Mouse (Mus musculus) adipocyte (in vitro differentiated cells): ENCODE results near the gene Cox20.
"Not testable (repeated sequence)": the region's sequence is repeated elsewhere in the genome, so short reads cannot be mapped to it uniquely, and the experiment has no call there.

ENCODE experiments used
- DNase-seq: peaks from one replicate; pipeline ENCODE4 v3.0.0-alpha.2; 2016; ENCODE audit warnings: low spot score

Gene Cox20

GRCm38 (mm10) chr1:178318389-178319184, at the start of gene Cox20:
Cox20 (plus strand) TSS chr1:178319130.
- peak; percentile 96 for DNase-seq

DNA sequence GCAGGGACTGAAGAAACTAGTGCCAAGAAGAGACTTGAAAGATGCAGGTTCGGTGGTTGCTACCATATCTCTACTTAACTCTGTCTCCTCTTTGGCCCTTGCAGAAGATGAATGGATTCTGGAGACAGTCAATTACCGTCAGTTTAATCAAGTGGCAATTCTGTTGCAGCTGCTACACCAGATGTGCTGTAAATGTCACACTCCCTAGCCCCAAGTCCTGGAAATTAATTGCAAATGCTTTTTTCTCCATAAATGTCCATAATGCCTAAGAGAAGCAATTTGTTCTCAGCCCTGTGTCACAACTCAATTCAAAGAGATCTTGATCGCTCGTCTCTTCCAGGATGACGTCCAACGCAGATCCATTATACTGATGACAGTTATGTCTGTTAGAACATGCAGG, 48.3 kb upstream of the Cox20 start:
- no peak for DNase-seq

DNA sequence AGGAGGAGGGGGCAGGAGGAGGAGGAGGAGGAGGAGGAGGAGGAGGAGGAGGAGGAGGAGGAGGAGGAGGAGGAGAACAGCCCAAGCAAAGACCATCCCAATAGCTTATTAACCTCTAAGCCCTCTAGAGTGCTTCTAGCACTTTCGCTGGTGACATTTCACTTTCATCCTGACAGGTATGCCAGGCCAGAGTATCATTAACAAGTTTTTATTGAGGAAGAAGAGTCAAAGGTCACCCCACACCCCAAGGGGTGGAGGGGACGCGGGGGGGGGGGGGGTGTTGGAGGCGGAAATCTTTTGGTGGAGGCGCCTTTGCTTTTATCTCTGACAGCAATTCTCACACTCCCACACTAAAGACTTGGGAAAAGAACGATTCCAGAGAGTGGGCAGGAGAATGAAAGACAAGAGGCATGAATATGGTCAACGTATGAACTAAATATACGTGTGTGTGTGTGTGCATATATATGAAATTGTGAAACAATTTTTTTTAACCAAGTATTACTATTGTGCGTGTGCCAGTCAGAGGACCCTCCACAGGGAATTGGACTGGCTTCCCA, 43.7 kb upstream of the Cox20 start:
- no peak for DNase-seq

- no peak for DNase-seq
Measured at GRCm38 (mm10) chr1:178275738-178276053, 43.2 kb upstream of the Cox20 start.

DNA sequence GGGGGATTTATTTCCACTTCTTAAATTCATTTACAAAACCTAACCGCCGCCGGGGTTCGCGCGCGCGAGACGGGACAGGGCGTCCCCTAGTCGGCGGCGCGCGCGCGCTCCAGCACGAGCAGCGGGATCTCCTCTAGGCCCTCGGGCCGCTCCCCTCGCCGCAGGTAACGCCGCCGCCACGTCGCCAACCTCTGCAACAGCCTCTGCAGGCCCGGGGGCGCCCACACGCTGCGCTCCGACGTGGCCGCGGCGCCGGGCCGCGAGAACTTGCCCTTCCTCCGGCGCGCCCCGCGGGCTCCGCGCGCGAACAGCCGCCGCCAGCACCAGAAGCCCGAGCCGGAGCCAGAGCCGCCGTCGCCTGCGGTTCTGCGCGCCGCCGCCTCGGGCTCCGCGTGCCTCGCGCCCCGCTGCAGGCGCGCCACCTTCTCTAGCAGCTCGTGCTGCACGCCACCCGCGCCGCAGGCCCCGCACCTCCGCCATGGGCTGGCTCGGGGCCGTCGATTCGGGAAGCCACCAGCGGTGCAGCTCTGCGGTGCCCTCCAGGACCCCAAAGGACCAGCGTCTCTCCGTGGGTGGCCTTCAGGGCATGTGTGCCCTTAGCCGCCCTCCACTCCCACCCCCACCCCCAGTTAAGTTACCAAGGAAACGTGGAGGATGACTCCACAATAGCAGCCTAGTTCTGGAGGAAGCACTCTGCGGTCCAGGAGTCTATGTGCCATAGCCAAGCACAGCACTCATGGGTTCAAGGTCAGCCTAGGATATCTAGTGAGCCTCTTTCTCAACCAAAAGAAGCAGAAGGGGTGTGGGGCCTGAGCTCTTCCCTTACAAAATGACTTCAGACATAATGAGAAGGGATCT, 42.6 kb upstream of the Cox20 start:
- no peak for DNase-seq

DNA sequence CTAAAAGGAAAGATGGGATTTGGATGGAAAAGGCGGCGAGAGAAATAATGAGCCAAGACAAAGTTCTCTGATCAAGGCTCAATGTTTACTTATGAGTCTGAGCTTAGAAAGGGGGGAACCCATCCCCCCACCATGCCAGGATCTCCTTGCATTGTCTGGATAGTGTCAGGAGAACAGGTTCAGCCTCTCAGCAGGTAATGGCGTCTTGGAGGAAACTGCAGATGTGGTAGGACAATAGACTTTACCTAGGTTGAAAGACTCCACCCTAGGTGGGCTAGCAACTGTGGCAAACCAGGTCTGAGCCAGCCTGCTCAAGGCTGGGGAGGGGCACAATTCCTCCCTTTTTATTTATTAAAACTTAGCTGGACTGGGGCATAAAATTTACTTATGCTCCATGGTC, 35.6 kb upstream of the Cox20 start:
- not testable (repeated sequence) for DNase-seq

GRCm38 (mm10) chr1:178283946-178284720, 34.8 kb upstream of the Cox20 start:
- DNase-seq, result no peak

DNA sequence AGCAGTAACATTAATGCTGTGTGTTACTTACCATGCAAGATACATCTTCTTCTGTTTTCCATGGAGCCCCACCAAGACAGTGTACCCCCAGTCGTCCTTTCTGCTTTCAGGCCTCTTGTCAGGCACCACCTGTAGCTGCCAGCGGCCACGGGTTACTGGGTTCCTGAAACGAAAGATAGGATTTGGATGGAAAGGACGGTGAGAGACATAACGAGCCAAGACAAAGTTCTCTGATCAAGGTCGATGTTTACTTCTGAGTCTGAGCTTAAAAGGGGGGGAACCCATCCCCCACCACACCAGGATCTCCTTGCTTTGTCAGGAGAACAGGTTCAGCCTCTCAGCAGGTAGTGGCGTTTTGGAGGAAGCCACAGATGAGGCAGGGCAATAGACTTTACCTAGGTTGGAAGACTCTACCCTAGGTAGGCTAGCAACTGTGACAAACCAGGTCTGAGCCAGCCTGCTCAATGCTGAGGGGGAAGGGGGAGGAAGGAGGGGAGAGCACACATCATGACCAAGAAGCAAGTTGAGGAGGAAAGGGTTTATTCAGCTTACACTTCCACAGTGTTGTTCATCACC, 31.2 kb upstream of the Cox20 start:
- DNase-seq, result no peak

DNA sequence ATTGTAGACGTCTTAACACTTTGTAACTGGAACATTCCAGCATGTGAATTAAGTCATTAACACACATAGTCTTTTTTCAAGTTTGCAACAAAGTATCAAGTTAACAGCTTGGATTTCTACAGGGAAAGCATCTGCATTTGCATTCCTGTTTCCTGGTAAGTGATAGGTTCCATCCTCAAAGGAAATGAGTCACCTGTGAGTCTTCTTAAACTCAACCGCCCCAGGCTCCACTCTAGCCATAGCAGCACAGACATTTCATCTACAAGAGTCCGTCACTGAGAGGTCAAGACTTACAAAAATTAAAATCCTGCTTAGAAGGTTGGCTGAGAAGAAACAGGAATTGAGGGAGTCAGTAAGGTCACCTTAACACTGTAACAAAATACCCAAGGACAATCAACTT, 27.2 kb upstream of the Cox20 start:
- DNase-seq, result no peak

DNA sequence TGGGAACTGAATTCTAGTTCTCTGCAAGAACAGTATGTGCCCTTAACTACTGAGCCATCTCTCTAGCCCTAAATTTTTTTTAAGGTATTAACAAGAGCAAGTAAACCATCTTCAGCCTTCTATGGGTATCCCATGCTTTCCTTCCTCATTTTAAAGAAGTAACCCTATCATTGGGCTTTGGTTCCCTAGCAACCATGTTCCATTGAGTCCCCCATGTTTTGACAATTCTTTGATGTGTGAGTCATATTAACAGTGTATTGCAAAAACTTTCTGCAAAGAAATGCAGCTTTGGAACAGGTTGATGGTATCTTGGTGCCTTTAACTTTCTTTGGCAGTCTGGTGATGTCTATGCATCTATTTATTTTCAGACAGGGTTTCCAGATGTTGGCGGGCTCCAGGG, 24.9 kb upstream of the Cox20 start:
- DNase-seq, result no peak

- DNase-seq, result not testable (repeated sequence)
Measured at GRCm38 (mm10) chr1:178301261-178301660, 17.7 kb upstream of the Cox20 start.

GRCm38 (mm10) chr1:178303425-178303824, 15.5 kb upstream of the Cox20 start:
- peak; percentile 86 for DNase-seq

- DNase-seq, result no peak
Measured at GRCm38 (mm10) chr1:178309487-178309886, 9.4 kb upstream of the Cox20 start.

DNA sequence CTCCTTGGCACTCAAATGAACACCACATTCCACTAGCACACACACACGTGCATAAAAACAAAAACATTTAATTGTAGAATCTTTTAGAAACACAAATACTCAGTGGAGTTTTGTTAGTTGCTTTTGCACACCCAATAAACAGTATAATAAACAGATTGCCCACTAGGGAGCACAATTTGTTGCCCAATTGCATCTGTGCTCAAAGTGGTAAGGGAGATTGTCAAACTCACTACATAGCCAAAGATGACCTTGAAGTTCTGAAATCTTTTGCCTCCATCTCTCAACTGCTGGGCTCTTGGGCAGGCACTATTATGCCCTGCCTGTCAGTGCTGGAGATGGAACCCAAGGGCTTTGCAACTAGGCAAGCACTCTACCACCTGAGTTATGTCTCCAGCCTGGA, 8.8 kb upstream of the Cox20 start:
- peak; percentile 16 for DNase-seq

DNA sequence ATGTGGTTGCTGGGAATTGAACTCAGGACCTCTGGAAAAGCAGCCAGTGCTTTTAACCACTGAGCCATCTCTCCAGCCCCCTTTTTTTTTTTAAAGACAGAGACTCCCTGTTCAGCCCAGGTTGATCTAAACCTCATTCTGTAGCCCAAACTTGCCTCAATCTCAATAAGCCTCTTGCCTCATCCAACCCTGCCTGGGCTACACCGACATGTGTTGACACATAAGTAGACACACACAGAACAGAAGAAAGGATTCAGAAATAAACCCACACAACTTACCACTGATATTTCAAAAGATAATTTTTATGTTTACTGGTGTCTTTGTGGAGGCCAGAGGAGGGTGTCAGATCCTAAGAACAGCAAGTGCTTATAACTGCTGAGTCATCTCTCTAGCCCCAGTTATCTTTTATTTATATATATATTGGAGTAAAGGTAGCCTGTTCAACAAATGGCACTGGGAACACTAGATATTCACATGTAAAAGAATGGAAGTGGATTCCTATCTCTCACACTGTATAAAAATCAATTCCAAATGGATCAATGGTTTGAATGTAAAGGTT, 5.8 kb upstream of the Cox20 start:
- DNase-seq, result peak; percentile 25

GRCm38 (mm10) chr1:178314236-178314635, 4.7 kb upstream of the Cox20 start:
- no peak for DNase-seq

GRCm38 (mm10) chr1:178317275-178318001, 1.5 kb upstream of the Cox20 start:
- DNase-seq, result peak; percentile 34

DNA sequence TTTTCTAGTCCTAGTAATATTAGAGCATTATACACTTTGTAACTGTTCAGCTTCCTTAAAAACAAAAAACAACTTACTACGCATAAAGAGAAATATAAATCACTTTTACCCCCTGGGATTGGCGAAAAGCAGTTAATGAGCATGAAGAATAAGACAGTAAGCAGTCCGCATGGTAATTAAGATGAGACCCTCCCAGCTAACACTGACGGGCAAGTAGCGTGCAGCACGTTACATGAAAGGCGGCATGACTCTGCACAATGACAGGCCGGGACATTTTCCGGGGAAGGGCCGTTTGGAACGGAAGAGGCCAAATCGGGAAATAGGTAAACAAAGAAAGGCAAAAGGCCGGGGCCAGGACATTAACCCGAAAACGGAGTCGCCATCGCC, 935 bp upstream of the Cox20 start:
- DNase-seq, result peak; percentile 95

DNA sequence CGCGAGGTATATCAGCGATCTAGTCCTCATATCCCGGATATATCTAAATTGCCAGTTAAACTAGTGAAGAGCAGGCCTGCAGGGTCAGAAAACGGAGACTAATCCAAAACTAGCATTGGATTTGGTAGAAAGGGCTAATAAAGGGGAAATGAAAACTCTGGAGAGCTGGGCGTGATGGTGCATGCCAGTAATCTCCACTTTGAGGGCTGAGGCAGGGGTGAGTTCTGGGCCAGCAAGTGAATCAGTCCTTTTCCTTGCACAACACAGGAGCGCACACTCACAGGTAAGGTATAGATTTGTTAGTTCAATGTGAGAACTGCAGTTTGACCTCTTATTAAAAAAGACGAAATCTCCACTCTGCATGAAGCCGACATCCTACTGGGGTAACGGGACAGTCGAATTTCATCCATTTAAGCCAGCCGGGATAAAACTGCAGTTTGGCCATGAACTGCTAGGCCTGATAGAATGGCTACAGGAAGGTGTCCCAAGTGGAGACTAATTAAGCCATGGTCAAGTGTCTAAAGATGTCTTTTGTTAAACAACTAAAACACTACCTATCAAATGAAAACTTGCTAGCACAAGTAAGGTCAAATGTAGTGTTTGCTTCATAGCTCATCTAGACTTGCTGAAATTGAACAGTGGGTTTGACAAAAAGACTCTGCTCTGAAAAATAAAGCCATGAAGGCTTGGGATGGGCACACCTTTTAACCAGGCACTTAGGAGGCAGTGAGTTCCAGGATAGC, 536 bp downstream of the Cox20 start:
- no peak for DNase-seq

- peak; percentile 56 for DNase-seq
Measured at GRCm38 (mm10) chr1:178320038-178320722, 1.2 kb downstream of the Cox20 start.
